Mouse (Mus musculus) liver, postnatal 0 days (tissue): ENCODE results near the gene Gm44790.

Experiments
- CTCF ChIP-seq: sonication (generic); IDR thresholded peaks from 2 replicates; pipeline ENCODE4 v1.5.1; 2016; ENCODE audit warnings: antibody characterized with exemption, low read depth
- EP300 ChIP-seq: IDR thresholded peaks from 2 replicates; pipeline ENCODE4 v1.6.1; 2016; ENCODE audit warnings: antibody characterized with exemption, low read depth, mild to moderate bottlenecking

GRCm38 (mm10) chr6:86384692-86385091, 41.8 kb upstream of the Gm44790 start:
- TF ChIP-seq CTCF, result no peak
- no peak for TF ChIP-seq EP300
